Mouse (Mus musculus) C3H10T1/2 (cell line): Measurements from ENCODE around the gene Pip5kl1. TPM values are rescaled to one million over a fixed set of nuclear protein-coding genes. Genes with fewer than 3 reads are reported as not detected.

Source experiments
- polyA plus RNA-seq, 2 experiments: library from polyadenylated mRNA; unstranded; fragments of >200 nt; fragmentation: generic; extraction: Trizol; gene quantifications; one replicate each; pipeline ENCODE4 v1.2.1; 2012; ENCODE audit warnings: missing spikeins in 2 of 2

Gene Pip5kl1
- polyA plus RNA-seq, result under 1 TPM in 1 of 2 experiments, not detected in 1; 0.11 TPM

GRCm38 (mm10) chr2:32574497-32574896, at the start of gene Pip5kl1:
Gene Pip5kl1, plus strand, starts transcription at chr2:32574797.

GRCm38 (mm10) chr2:32534733-32535471, 39.7 kb upstream of the Pip5kl1 start, which contains the start of gene Fam102a:
Gene Fam102a, plus strand, starts transcription at chr2:32535332.

DNA sequence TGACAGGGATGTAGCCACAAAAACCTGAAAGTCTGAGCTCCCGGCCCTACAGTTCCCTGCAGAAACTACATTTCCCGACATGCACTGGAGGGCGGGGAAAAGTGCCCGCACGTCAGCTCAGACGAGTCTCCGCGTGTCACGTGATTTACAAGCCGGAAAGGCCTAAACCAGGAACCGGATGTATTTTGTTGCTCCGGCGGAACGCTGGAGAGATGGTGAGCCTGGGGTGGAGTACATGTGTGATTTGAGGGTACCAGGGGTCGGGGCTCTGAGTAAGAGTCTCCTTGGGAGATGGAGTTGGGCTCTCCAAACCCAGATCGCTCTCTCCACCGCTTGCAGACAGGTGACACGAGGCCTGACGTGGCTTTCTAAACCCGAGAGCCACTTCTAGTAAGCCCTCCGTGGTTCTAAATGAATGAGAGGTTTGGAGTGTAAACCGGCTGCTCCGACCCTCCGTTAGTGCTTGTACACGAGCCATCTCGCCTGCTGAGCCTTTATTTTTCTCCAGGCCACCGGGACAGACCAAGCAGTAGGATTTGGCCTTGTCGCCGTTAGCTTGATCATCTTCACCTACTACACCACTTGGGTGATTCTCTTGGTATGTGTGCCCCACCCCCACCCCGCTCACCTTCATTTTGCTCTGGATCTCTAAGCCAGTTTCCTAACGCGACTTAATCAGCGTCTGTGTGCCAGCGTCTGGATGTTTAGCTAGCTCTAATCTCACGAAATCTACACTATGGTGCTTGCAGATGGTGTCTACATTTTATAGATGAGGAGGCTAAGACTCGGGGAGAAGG, 3.7 kb upstream of the Pip5kl1 start, which contains the start of gene Dpm2:
Gene Dpm2, plus strand, starts transcription at position 161 of the 797 bp plus-strand sequence.

GRCm38 (mm10) chr2:32575586-32576160, 1.1 kb downstream of the Pip5kl1 start, which contains the start of gene 9430097D07Rik:
Gene 9430097D07Rik, minus strand, starts transcription at chr2:32575684.

DNA sequence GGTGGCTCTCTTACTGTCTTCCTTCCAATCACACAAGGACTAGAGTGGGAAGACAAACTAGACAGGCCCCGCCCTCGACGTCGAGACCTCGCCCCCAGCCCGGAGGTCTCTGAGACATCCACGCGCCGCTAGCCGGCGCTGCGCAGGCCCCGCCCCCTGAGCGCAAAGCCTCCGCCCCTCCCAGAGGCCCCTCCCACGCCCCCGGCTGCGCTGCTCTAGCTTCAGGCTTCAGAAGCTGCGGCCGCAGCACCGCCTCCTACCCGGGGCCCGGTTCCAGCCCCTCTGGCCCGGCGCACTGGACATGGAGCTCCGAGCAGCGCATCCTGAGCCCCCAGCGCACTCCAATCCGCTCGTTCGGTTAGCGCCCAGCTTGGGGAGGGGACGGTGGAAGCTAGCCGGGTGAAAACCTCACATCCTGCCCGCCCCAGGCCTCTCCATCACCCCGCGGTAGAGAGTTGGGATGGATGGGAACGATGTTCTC, 12.3 kb downstream of the Pip5kl1 start, which contains the start of gene St6galnac4:
Gene St6galnac4, plus strand, starts transcription at position 225 of the 481 bp plus-strand sequence.

GRCm38 (mm10) chr2:32599409-32599808, 24.8 kb downstream of the Pip5kl1 start, which contains the start of gene St6galnac6:
Gene St6galnac6, plus strand, starts transcription at chr2:32599709.

DNA sequence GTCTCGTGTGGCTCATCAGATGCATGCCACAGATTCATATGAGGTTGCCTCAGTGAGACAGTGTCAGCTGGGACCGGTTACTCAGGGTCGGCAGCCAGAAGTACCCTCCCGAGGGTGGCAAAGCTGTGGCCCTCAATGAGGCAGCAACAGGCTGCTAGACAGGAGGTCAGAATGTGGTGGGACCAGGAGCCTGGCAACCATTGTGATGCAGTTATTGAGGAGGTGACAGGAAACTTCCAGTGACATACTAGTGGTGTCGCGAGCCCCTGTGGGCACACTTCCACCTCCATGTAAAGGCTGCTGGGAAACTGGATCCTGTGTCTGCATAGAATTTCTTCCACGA, 46.9 kb downstream of the Pip5kl1 start, which contains the start of gene Ak1:
Gene Ak1, plus strand, starts transcription at position 242 of the 343 bp plus-strand sequence.

Other genes starting within 250 kb of the Pip5kl1 start
- gene Ciz1, start 222.5 kb upstream of the Pip5kl1 start, polyA plus RNA-seq, result 10 to 100 TPM; 26.7 to 61.5 TPM
- 100 to 1,000 TPM; 103 to 164 TPM for gene Dnm1, start 221.5 kb upstream of the Pip5kl1 start, polyA plus RNA-seq
- 100 to 1,000 TPM in 1 of 2 experiments, 10 to 100 TPM in 1; 91.3 to 245 TPM for gene 1110008P14Rik, start 192.9 kb upstream of the Pip5kl1 start, polyA plus RNA-seq
- gene Lcn2, start 186.5 kb upstream of the Pip5kl1 start, polyA plus RNA-seq, result under 1 TPM in 1 of 2 experiments, not detected in 1; 0.08 TPM
- 10 to 100 TPM; 16.4 to 39.5 TPM for gene Ptges2, start 178.9 kb upstream of the Pip5kl1 start, polyA plus RNA-seq
- gene Naif1, start 124.3 kb upstream of the Pip5kl1 start, polyA plus RNA-seq, result 1 to 10 TPM; 1.1 to 4.0 TPM
- 1 to 10 TPM; 3.3 to 3.4 TPM for gene Slc25a25, start 123.4 kb upstream of the Pip5kl1 start, polyA plus RNA-seq
- gene Fam102a, start 39.5 kb upstream of the Pip5kl1 start, polyA plus RNA-seq, result 10 to 100 TPM in 1 of 2 experiments, 1 to 10 TPM in 1; 1.3 to 21.5 TPM
- gene Dpm2, start 3.9 kb upstream of the Pip5kl1 start, polyA plus RNA-seq, result 10 to 100 TPM; 67.1 to 95.0 TPM
- gene 9430097D07Rik, start 887 bp downstream of the Pip5kl1 start, polyA plus RNA-seq, result under 1 TPM; 0.04 to 0.06 TPM
- gene St6galnac4, start 12.3 kb downstream of the Pip5kl1 start, polyA plus RNA-seq, result 10 to 100 TPM; 23.5 to 26.1 TPM
- 10 to 100 TPM; 34.3 to 60.3 TPM for gene St6galnac6, start 24.9 kb downstream of the Pip5kl1 start, polyA plus RNA-seq
- gene Ak1, start 47.0 kb downstream of the Pip5kl1 start, polyA plus RNA-seq, result 100 to 1,000 TPM in 1 of 2 experiments, 10 to 100 TPM in 1; 96.3 to 173 TPM
- gene Eng, start 71.8 kb downstream of the Pip5kl1 start, polyA plus RNA-seq, result 1 to 10 TPM; 2.5 to 6.9 TPM
- 10 to 100 TPM; 19.7 to 19.9 TPM for gene Fpgs, start 129.3 kb downstream of the Pip5kl1 start, polyA plus RNA-seq
- 10 to 100 TPM; 48.2 to 76.9 TPM for gene Cdk9, start 138.3 kb downstream of the Pip5kl1 start, polyA plus RNA-seq
- gene Sh2d3c, start 146.3 kb downstream of the Pip5kl1 start, polyA plus RNA-seq, result 10 to 100 TPM in 1 of 2 experiments, under 1 TPM in 1; 0.83 to 15.9 TPM
- under 1 TPM in 1 of 2 experiments, not detected in 1; 0.31 TPM for gene 6330409D20Rik, start 166.2 kb downstream of the Pip5kl1 start, polyA plus RNA-seq
- gene Tor2a, start 182.4 kb downstream of the Pip5kl1 start, polyA plus RNA-seq, result 10 to 100 TPM; 20.9 to 46.0 TPM
- under 1 TPM; 0.04 to 0.38 TPM for gene Ttc16, start 200.8 kb downstream of the Pip5kl1 start, polyA plus RNA-seq
- 100 to 1,000 TPM in 1 of 2 experiments, 10 to 100 TPM in 1; 25.5 to 106 TPM for gene Ptrh1, start 201.0 kb downstream of the Pip5kl1 start, polyA plus RNA-seq
- under 1 TPM; 0.42 to 0.48 TPM for gene Cfap157, start 209.6 kb downstream of the Pip5kl1 start, polyA plus RNA-seq